Mouse (Mus musculus): ENCODE data around the gene Gsap.
"Not testable (repeated sequence)": the region's sequence is repeated elsewhere in the genome, so short reads cannot be mapped to it uniquely, and the experiment has no call there.

Gene Gsap

DNA sequence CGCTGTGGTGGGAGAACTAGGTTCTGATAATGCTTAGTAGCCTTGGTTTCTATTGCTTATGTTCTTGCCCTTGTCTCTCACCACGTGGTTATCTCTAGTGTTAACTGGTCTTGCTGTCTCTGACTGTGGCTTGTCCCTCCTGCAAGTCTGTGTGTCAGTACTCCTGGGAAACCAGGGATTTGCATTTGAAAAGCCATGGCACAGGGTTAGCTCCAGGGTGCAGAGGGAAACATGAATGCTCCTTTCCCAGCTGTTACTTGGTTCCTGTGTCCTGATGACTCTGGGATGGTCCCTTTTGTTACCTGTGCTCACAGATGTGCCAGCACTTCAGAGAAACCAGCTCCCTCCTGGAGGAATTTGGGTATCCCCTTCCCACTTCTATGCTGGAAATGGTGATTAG, 3.0 kb upstream of the Gsap start:
- not testable (repeated sequence) for DNase-seq

DNA sequence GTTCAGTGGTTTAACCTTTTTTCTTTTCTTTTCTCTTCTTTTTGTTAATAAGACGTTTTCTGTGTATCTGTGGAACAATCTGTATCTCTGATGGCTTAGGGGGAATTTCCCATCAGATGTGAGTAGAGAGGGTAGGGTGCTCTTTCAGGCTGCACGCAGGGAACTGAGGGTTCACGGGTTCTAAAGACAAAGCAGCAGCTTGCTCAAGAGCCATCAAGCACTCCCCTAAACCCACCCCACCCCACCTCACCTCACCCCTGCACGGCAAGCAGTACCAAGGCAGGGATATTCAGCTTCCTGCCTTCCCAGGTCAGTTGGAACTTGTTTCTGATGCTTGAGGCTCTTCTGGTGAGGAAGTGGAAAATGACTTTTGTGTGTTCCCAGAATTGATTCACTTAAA, 766 bp downstream of the Gsap start:
- DNase-seq = no peak

DNA sequence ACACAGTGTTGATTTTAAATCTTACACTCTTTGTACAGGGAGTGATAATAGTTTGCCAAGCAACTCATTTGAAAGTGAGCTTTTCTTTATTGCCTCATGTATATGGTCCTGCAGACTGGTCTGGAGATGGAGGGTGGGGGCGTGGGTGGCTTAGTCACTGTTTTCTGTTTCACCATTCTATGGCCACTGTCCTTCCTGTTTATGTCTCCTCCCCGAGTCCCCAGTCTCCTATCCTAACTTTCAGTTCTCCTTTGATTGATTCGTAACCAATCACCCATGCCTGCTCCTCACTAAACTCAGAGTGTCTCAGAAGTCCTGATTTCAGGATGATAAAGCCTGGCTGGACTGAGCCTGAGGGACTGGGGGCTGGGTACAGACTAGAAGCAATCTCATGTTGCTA, 2.4 kb downstream of the Gsap start:
- no peak for DNase-seq

DNA sequence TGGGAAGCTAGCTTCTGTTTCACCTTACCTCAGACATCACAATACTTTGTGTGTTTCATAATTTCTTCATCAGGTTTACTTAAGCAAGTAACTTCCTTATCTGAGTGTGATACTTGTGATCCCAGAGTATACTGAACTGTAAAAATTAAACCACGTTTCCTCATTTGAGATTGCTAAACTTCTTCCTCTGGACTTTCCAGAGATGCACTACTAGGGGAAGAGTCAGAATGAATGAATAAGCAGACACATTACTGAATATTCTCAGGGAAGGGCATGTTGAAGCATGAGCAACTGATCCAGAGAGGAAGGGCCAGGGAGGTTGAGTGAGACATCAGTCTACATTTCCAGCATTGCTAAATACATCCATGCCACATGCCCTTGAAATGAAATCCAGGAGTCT, 3.0 kb downstream of the Gsap start:
- no peak for DNase-seq

DNA sequence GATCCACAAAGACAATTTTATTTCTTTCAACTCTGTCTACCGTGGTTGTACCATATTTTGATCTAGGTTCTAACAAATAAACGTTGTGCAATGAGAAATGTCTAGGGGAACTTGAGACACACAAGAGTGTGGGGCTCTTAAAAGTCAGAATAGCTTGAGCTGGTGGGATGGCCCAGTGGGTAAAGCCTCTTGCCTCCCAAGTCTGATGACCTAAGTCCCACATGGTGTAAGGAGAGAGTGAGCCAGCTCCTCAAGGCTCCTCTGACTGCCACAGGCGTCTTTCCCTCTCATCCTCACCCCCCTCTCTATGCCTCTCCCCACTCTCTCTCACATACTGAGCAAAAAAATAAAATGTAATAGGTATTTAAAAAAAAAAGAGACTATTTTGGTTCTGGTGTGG, 3.4 kb downstream of the Gsap start:
- DNase-seq = no peak

DNA sequence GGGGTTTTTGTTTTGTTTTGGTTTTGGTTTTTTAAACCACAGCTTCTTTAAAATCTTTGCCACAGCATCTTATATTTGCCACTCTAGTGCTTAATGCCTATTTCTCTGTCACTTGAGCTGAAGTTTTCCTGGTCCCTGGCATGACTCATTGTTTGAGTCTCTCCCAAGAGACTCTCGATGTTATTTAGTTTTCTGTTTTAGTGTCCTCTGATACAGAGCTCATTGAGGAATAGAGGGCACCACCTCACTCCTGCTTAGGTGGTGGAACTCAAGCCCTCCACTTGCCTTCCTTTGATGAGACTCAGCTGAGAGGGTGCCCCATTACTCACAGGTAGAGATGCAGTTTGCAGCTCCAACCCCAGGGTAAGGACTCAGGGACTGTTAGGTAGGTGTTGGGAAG, 17.4 kb downstream of the Gsap start:
- DNase-seq = no peak

DNA sequence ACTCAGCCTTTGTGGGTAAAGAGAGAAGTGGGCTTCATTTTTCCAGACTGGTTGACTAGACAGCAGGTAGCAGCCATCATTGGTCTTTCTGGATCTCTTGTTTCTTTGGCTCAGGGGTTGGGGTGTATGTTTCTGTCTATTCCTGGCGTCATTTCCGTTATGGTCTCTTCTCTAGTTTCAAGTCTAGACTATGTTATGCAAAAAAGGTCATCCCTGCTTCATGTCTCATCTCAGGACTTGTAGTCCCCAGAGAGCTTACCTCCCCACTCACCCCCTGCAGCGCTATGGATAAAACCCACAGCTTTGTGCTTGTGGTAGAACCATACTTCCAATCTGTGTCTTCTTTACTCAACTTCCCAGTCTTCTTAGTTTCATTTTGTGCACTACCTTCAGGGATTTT, 18.1 kb downstream of the Gsap start:
- DNase-seq = no peak

DNA sequence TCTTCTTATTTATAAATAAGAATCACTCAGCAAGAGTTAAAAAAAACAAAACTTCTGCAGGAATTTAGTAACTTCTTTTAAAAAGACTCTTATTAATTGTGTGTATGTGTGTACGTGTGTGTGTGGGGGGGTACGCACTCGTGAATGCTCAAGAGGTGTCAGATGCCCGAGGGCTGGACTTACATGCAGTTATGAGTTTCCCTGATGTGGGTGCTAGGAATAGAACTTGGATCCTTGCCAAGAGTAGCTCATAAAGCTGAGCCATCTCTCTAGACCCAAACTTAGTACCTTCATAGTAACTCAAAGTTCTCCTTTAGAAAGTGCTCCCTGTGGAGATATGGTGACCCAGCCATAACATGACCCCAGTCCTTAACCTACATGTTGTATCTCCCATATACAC, 20.0 kb downstream of the Gsap start:
- DNase-seq = no peak

DNA sequence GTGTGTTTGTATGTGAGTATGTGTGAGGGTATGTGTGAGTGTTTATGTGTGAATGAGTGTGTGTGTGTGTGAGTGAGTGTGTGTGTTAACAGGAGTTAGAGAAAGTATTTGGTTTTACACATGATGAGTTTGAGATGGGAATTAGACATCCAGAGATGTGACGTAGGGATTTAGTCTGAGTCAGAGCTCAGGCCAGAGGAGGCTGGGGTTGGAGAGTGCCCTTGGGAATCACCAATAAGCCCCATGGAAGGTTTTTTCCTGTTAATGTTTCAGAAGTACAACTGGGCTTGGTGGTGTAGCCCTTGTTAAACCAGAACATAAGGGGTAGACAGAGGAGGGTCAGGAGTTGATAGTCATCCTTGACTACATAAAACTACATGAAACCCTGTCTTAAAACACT, 25.4 kb downstream of the Gsap start:
- DNase-seq = no peak

DNA sequence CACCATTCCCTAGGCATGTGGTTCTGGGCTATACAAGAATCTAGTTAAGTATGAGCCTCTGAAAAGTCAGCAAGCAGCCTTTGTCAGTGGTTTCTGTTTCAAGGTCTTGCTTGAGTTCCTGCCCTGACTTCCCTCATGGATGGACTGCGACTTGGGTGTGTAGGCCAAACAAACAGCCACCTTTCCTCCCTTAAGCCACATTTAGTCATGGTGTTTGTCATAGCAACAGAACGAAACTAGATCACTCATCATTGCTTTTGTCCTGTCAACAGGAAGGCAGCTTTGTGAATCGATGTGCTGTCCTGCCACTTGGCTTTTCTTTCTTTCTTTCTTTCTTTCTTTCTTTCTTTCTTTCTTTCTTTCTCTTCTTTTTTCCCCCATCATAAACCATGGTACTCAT, 26.9 kb downstream of the Gsap start:
- DNase-seq = no peak

DNA sequence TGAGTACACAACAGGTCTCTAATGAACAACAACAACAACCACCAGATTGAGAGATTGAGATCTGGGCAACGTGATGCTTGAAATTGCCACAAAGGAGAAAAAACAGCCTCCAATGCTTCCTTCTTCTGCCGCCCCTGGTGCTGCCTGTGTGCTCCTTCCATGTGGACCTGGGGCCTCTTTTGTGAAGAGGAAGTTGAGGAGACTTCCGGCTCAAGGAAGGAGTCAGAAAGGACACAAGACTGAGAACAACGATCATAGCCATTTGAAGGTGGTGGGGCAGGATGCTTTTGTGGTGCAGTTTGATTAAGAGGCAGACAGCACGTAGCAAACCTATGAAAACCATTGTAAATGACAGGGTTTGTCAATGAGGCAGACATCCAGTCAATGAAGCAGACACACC, 27.7 kb downstream of the Gsap start:
- DNase-seq = no peak

DNA sequence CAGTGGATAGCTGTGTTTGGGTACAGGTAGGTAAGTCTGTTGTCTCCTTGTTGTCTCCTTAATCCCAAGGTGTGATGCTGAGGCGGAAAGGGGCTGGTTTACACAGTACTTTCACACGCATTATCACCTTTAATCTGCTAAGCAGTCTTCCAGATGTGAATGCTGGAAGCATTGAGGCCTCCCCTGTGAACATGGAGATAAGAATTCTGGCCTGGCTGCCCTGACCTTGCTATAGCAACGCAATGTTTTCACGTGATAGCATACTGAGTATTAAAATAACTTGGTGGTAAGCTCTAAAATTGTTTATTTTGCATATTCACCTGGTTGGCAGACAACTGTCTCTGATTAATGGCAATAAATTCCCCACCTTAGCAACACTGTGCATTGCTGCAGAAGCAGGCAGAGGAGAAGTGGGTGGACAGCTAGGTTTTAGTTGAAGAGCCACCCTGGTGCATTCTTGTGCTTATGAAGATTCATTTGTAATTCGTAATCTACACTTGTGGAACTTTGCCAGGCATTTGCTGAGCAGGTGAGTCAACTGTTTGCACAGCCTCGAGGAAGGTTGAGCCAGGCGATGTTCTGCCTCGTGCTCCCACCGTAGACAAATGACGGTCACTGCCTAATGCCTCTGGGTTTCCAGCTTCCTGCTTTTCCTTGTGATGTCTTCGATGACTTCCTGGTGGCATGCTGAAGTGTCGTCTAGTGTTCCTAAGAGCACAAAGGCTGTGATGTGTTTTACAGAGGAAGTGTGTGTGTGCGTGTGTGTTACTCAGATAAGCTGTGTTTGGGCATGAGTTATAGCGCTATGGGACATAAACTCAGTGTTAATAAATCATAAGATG, 31.6 kb downstream of the Gsap start:
- DNase-seq = no peak

DNA sequence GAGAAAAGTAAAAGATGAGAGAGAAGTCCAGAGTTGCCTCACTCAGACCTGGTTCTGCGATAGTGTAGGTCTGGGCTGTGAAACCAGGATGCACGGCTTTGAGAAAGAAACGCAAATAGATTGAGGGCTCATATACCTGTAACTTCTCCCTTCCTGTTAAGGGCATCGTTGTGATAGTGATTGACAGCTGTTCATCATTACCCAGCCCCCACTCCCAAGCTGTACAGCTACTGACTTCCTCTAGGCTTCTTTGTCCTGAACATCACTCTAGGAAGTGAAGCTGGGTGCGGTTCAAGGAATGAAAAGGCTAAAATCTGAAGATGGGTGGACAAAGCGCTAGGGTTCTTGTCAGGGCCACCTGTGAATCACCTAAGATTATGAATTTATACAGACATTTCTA, 46.8 kb downstream of the Gsap start:
- no peak for DNase-seq

DNA sequence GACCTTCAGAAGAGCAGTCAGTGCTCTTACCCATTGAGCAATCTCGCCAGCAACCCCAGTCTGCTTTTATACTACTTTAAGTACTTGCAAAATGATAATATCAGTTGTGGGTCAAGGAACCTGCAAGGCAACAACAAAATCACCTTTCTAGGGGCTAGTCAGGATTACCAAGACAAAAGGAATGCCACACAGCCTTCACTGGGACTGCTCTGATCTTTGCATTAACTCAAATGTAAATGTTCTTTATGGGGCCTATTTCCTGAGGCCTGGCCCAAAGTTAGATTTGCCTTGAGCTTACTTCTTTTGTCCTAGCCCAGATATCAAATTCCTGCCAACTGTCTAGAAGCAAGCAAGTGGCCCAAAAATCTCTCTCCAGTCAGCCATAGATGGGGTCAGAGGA, 58.5 kb downstream of the Gsap start:
- no peak for DNase-seq

DNA sequence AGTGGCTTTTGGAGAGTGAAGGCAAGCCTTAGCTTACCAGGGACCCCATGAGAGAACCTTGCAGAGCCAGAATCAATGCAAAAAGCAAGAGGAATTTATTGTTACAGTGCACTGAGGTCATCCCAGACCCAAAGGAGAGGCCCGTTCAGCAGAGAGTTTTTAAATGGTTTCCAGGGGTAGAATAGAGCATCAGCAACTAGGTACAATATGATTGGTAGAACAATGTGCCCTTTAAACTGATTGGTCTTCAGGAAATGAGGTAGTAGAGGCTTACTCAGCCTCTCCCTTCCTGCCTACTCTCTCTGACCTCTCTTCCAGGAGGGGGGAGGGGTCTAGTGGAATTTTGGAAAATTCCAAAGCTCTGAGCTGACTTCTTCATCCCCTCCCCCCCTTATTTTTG, 59.2 kb downstream of the Gsap start:
- DNase-seq = no peak

DNA sequence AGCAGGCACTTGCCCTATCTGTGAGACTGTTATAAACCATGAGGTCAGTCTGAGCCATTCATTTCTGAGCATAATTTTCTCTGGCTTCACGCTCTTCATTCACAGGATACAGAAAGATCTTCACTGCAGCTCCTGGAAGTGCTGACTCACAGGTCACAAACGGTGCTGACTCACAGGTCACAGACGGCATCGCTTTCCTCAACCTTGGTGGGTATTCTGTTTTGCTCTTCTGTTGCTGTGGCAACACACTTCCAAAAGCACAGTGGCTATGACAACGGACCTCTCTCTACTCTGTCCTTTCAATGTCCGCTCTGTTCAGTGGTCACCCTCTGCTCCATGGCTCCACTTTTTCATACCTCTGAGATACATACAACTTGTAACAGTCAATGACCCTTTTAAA, 60.7 kb downstream of the Gsap start:
- DNase-seq = no peak

DNA sequence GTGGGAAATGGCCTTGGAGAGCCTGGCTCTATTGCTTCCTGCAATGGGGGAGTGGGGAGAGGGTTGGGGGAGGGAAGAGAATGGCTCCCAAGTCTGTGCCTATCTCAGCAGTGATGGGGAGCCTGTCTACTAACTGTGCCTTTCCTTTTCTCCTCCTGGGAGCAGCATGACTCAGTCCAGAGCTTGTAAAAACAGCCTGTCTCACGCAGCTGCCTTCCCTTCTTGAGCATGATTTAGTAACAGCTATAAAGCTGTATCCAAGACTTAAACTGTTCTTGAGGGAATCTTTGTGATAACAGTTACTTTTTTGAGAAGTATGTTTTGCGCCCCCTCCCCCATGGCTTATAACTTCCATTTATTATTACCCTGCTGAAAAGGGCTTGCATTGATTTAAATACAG, 61.9 kb downstream of the Gsap start:
- DNase-seq = no peak

DNA sequence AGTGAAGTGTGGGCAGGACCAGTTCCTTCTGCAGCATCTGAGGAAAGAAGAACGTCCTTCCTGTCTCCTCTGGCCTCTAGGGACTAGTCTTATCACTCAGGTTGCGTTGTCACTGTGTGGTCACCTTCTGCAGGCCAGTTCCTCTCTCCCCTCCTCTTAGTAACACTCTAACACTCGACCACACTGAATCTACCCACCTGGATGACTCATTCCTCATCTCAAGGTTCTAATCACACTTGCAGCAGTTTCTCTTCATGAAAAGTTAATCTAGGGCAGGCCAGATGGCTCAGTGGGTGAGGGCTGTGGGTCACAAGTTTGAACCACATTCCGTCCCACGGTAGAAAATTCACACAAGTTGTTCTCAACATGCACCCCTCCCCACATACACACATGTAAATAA, 62.8 kb downstream of the Gsap start:
- no peak for DNase-seq

DNA sequence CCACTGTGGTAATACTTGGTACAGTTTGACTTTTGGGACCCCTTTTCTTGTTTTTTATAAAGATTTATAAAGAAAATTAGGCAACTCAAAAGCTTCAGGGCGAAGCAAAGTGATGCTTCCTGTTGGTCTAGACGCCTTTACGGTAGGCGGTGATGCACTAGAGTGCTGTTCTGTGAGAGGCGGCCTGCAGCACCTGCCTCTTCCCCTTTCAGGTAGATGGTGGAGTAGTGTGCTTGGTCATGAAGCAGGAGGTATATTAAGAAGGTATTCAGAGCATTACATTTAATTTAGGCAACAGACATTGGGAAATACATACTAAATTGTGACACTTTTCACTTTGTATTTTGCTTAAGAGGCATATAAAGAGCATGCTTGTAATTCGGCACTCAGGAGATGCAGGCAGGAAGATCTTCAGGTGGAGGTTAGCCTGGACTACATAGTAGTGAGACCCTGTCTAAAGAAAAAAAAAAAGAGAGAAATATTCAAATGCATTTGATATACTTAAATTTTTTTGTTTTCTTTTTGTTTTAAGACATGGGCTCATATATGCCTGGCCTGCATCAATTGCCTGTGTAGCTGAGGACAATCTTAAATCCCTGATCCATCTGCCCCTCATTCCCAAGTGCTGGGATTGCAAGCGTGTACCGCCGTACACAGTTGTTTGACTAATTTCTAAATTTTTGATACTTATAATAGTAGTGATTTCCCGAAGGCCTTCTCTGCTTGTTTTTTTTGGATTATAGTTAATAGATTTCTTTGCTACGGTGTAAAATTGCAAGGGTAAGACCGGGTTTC, 68.9 kb downstream of the Gsap start:
- DNase-seq = no peak

DNA sequence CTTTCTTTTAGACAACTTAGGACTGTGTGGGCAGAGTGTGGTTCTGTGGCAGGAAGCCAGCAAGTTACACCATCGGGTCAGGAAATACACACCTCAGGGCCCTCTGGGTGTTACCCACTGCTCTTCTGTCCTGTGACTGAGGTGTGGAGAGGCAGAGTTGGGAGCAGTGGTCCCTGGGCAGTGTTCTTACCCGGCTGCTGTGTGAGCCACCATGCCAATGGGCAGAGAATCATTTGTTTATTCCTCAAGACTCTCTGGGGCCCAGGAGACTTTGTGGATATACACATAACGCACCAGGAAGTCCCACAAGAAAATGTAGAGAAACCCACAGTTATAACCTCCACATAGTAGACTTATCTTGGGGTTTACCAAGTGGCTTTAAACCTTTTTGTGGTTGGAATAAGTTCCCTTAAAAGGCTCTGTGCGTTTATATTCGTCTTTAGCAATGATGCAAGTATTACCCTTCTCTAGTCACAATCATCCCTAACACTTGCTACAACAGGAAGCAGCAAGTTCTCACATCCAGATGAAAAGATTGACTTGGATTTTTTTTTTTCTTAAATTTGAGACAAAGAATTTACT, 69.6 kb downstream of the Gsap start:
- DNase-seq = no peak

DNA sequence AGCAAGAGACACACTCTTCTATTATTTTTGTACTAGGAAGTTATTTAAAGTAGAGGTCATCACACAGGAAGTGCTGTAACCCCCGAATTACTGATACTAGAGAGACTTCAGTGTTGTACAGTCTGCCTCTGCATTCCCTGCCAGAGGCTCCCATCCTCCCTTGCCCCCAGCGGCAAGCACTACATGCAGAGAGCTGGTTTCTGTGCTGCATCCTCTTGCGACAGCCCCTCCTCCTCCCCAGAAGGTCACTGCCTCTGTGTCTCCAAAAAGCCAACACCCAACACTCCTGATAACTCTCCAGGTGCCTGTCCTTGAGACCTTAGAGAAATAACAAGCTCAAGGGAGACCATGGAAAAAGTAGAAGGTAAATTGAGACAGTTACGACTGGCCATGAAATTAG, 71.1 kb downstream of the Gsap start:
- no peak for DNase-seq

DNA sequence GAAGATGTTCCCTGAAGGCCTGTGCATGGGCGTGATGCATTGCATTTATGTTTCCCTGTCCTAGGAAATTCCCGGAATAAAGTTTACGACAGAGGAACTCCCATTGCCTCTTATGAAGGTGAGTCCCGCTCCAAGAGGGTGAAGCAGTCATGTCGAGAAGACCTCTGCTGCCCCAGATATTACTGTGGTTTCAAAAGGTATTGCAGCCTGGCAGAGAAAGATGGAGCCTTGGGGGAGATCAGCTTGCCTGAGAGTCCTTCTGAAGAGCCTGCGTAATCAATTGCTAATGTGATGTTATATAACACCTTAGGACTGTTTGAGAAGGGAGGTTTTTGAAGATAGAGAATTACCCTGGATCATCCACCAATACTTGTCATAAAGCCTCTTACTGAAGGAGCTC, 71.8 kb downstream of the Gsap start:
- DNase-seq = no peak

DNA sequence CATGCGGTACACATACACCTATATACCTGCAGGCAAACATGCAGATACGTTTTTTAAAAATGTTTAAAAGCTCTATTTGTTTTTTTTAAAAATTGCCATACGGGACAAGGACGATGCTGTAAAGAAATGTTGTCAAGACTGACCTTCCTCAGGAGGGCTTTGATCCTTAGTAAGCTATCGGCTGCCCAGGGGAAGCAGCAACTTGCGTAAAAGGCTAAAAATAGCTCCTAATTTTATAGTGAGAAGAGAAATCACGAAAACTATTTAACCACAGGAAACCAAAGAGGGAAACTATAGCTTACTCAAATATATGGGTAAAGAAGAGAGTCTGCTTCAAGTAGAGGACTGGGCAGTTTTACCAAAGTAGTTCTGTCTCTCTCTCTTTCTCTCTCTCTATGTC, 74.7 kb downstream of the Gsap start:
- DNase-seq = no peak

DNA sequence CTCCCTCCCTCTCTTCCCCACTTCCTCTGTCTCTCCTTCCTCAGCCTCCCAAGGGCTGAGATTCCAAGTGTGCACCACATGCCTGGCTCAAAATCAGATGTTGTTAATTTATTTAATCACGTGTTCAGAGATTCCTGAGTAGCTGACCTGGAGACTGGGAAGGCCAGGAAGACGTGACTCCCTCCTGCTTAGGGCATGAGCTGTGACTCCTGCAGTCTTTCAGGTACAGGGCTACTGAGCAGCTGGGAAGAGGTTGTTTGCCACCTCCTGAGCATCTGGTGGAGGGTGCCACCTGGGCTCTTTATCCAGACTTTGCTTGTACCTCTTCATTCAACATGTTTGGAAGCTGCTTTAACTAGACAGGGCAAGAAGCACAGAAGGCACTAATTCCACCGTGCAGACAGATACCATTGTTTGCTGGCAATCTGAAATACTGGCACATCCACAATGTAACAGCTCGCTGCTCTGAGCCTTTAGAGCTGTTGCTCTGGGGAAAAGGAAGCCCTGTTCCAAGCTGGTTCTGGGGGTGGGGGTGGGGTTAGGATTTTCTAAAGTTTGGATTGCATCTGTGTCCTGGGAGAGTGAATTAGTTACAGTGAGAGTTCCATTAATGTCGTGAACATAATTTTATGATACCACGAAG, 75.3 kb downstream of the Gsap start:
- no peak for DNase-seq

Measured in cerebellum, adult 18-20 months (tissue).